Mouse (Mus musculus): ENCODE data around the gene Nek6.

DNA sequence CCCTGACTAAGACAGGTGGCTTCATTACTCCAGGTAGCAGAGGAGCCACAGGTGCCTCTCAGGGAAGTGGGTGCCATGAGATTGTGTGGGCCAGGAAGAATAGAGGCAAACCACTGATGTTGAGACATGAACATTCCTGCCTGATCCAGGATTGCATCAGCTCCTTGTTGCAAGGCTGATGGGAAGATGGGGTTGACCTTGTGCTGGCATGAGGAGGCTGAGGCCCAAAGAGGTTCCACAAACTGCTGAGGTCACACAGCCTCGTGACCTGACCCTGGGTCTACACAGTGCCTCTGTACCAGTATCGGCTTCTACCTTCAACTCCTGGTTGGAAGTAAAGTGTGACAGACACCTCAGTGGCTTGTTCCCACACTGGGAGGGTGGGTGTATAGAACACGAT is 13.6 kb downstream of the Nek6 start:
- no peak for TF ChIP-seq CTCF (IDR thresholded peaks at IDR 0.05; ENCODE audit: control insufficient read depth, insufficient read depth, insufficient replicate concordance, low read depth, low read length)
- TF ChIP-seq POLR2A (IDR thresholded peaks at IDR 0.05; ENCODE audit: control insufficient read depth, low read depth, low read length): no peak
